Mouse (Mus musculus) gastrocnemius, adult 2 months (tissue): ENCODE results near the gene Wwox. TPM values are rescaled to one million over a fixed set of nuclear protein-coding genes. Genes with fewer than 3 reads are reported as not detected.

Source experiments
- DNase-seq: peaks from one replicate; pipeline ENCODE4 v3.0.0; 2022
- H3K27ac ChIP-seq: fragments of 200-600 bp; 2 replicates; pipeline ENCODE4 v1.8.1; 2022; ENCODE audit warnings: mild to moderate bottlenecking
- H3K4me3 ChIP-seq: fragments of 200-600 bp; 2 replicates; pipeline ENCODE4 v1.8.1; 2022; ENCODE audit warnings: mild to moderate bottlenecking, moderate library complexity
- CTCF ChIP-seq: fragments of 200-600 bp; IDR thresholded peaks from 2 replicates; pipeline ENCODE4 v1.8.1; 2022; ENCODE audit warnings: antibody characterized with exemption, mild to moderate bottlenecking, moderate library complexity
- intact Hi-C: fragments of 180-260 bp; cut with DNase I; formaldehyde crosslinking; loops from one replicate; pipeline ENCODE4 v1.15.1; 2025
- total RNA-seq, 2 experiments: library from RNA; stranded (reverse); gene quantifications; 2 replicates each; pipeline ENCODE4 v1.2.3; 2021

Wwox gene
- total RNA-seq, 2 experiments from 2014 or later = 5.9 to 9.0 TPM

- Histone ChIP-seq H3K27ac (no peak overlapping the region), H3K4me3 (no peak overlapping the region)
- TF ChIP-seq CTCF = no peak
- no peak for DNase-seq
- intact Hi-C loops = no loop called here
These were observed 83.6 kb downstream of the Wwox start for GRCm38 (mm10) chr8:114523061-114523460.

GRCm38 (mm10) chr8:114526626-114527267 lies 87.3 kb downstream of the Wwox start:
- intact Hi-C loops = no loop called here
- H3K27ac ChIP-seq = no peak overlapping the region
- TF ChIP-seq CTCF = no peak

GRCm38 (mm10) chr8:114527648-114528221 lies 88.3 kb downstream of the Wwox start:
- Histone ChIP-seq H3K4me3 (no peak overlapping the region), H3K27ac (no peak overlapping the region)
- TF ChIP-seq CTCF = no peak
- intact Hi-C loops = no loop called here
- DNase-seq = no peak

More at GRCm38 (mm10) chr8:114526626-114527267, 87.3 kb downstream of the Wwox start:
- no peak for DNase-seq
- no peak overlapping the region for H3K4me3 ChIP-seq

- no peak for TF ChIP-seq CTCF
- intact Hi-C loops = no loop called here
- Histone ChIP-seq H3K27ac (no peak overlapping the region), H3K4me3 (no peak overlapping the region)
- DNase-seq = no peak
These were observed 90.1 kb downstream of the Wwox start for GRCm38 (mm10) chr8:114529581-114529980.

- Histone ChIP-seq H3K4me3 (no peak overlapping the region), H3K27ac (no peak overlapping the region)
- no peak for TF ChIP-seq CTCF
- intact Hi-C loops = no loop called here
- DNase-seq = no peak
These were observed 96.7 kb downstream of the Wwox start for GRCm38 (mm10) chr8:114536201-114536600.

GRCm38 (mm10) chr8:114541132-114541531 lies 101.7 kb downstream of the Wwox start:
- peak; percentile 90 for TF ChIP-seq CTCF
- peak; percentile 44 for DNase-seq
- intact Hi-C loops = loop anchor here (2.0 to 5.0 kb wide), 4 partner anchors 89 to 1900 kb away; no protein-coding TSS in a partner anchor
- Histone ChIP-seq H3K4me3 (no peak overlapping the region), H3K27ac (no peak overlapping the region)

- intact Hi-C loops = no loop called here
- TF ChIP-seq CTCF = no peak
- H3K27ac ChIP-seq = no peak overlapping the region
- H3K4me3 ChIP-seq = no peak overlapping the region
- DNase-seq = no peak
These were observed 108.9 kb downstream of the Wwox start for GRCm38 (mm10) chr8:114548360-114548759.

- DNase-seq = no peak
- intact Hi-C loops = no loop called here
- no peak for TF ChIP-seq CTCF
- no peak overlapping the region for H3K4me3 ChIP-seq
- H3K27ac ChIP-seq = no peak overlapping the region
These were observed 109.4 kb downstream of the Wwox start for GRCm38 (mm10) chr8:114548837-114549236.

- intact Hi-C loops = no loop called here
- H3K27ac ChIP-seq = no peak overlapping the region
- no peak for DNase-seq
- peak; percentile 15; the same call in 1 of the 2 replicates for TF ChIP-seq CTCF
- no peak overlapping the region for H3K4me3 ChIP-seq
These were observed 110.6 kb downstream of the Wwox start for GRCm38 (mm10) chr8:114550029-114550428.

- Histone ChIP-seq H3K4me3 (no peak overlapping the region), H3K27ac (peak overlapping the region; percentile 46; the same call in 1 of the 2 replicates)
- intact Hi-C loops = no loop called here
- no peak for TF ChIP-seq CTCF
- peak; percentile 40 for DNase-seq
These were observed 113.2 kb downstream of the Wwox start for GRCm38 (mm10) chr8:114552606-114553005.

- TF ChIP-seq CTCF = no peak
- Histone ChIP-seq H3K4me3 (no peak overlapping the region), H3K27ac (no peak overlapping the region)
- intact Hi-C loops = no loop called here
- DNase-seq = no peak
These were observed 115.5 kb downstream of the Wwox start for GRCm38 (mm10) chr8:114554966-114555365.

GRCm38 (mm10) chr8:114555491-114556202 lies 116.2 kb downstream of the Wwox start:
- intact Hi-C loops = no loop called here
- no peak for TF ChIP-seq CTCF
- no peak overlapping the region for H3K4me3 ChIP-seq
- no peak overlapping the region for H3K27ac ChIP-seq
- DNase-seq = no peak

GRCm38 (mm10) chr8:114561191-114561590 lies 121.7 kb downstream of the Wwox start:
- no peak for TF ChIP-seq CTCF
- intact Hi-C loops = no loop called here
- Histone ChIP-seq H3K27ac (no peak overlapping the region), H3K4me3 (no peak overlapping the region)
- DNase-seq = no peak

- TF ChIP-seq CTCF = no peak
- no peak overlapping the region for H3K27ac ChIP-seq
- H3K4me3 ChIP-seq = no peak overlapping the region
- DNase-seq = no peak
- intact Hi-C loops = no loop called here
These were observed 123.0 kb downstream of the Wwox start for GRCm38 (mm10) chr8:114562486-114562885.
